Mouse (Mus musculus) thymus, adult 2 months (tissue): ENCODE data around the gene Iqcj.

Experiments
- CTCF ChIP-seq: fragments of 200-500 bp; IDR thresholded peaks from 2 replicates; pipeline ENCODE4 v1.5.1; 2012; ENCODE audit warnings: mild to moderate bottlenecking, control low read depth, low read length, moderate library complexity, borderline replicate concordance; ENCODE audit not compliant: control insufficient read depth, poor library complexity, insufficient read depth; ENCODE audit errors: extremely low read depth
- POLR2A ChIP-seq: fragments of 200-500 bp; IDR thresholded peaks from 2 replicates; pipeline ENCODE4 v1.6.1; 2012; ENCODE audit warnings: mild to moderate bottlenecking, low read length, control low read depth, moderate library complexity; ENCODE audit not compliant: control insufficient read depth, poor library complexity, insufficient read depth; ENCODE audit errors: extremely low read depth

DNA sequence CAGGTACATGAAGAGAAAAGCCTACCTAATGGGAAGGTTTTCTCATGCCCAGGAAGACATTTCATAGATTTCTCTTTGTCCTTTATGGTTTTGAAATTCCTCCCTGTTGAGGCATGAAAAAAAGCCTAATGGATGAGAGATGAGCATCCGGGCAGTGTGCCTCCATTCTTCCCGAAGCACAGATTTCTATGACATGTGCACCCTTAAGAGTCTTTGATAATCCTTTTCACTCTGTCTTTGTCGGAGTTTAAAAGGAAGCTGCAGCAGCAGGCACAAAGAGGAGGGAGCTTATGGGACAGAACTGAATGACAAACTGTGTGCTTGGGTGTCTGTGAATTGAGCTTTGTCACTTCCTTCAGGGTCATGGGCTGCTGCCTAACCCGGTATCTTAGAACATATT is 127.4 kb downstream of the Iqcj start:
- TF ChIP-seq CTCF, result no peak
- no peak for TF ChIP-seq POLR2A
